Mouse (Mus musculus) stomach, embryonic 14.5 days (tissue): ENCODE measurements at regions not wholly inside any gene's neighbourhood (a gene's known extent, or its start where the extent isn't known, plus 50 kb on each side); places are given as distances from the start of the nearest gene placed in this dataset.

Experiments
- ATAC-seq: fragments of 200-750 bp; cut with Nextera tagmentation; 2 replicates; pipeline ENCODE4 v1.8.0; 2017; ENCODE audit warnings: low read depth, moderate TSS enrichment; ENCODE audit not compliant: insufficient number of reproducible peaks, insufficient read depth, low FRiP score
- H3K27ac ChIP-seq: fragments of 300-500 bp; sonication (generic); 2 replicates; pipeline ENCODE4 v1.5.1; 2014; ENCODE audit warnings: mild to moderate bottlenecking, low read length, moderate library complexity, mixed read lengths
- H3K27me3 ChIP-seq: fragments of 300-500 bp; sonication (generic); 2 replicates; pipeline ENCODE4 v1.6.1; 2014; ENCODE audit warnings: low read length, control low read depth, mixed read lengths; ENCODE audit not compliant: control insufficient read depth, insufficient read depth
- H3K36me3 ChIP-seq: fragments of 300-500 bp; sonication (generic); 2 replicates; pipeline ENCODE4 v1.6.1; 2014; ENCODE audit warnings: mild to moderate bottlenecking, control low read depth, low read length, moderate library complexity, mixed read lengths; ENCODE audit not compliant: control insufficient read depth, insufficient read depth
- H3K4me1 ChIP-seq: fragments of 300-500 bp; sonication (generic); 2 replicates; pipeline ENCODE4 v1.6.1; 2014; ENCODE audit warnings: low read length, control low read depth, mixed read lengths; ENCODE audit not compliant: control insufficient read depth, insufficient read depth
- H3K4me2 ChIP-seq: fragments of 300-500 bp; sonication (generic); replicated peaks from 2 replicates; pipeline ENCODE4 v1.6.1; 2014; ENCODE audit warnings: low read depth, low read length, control low read depth
- H3K4me3 ChIP-seq: fragments of 300-500 bp; sonication (generic); 2 replicates; pipeline ENCODE4 v1.5.1; 2014; ENCODE audit warnings: low read depth, low read length, control low read depth
- H3K9ac ChIP-seq: fragments of 300-500 bp; sonication (generic); replicated peaks from 2 replicates; pipeline ENCODE4 v1.6.1; 2014; ENCODE audit warnings: low read depth, mild to moderate bottlenecking, control low read depth, low read length, moderate library complexity, mixed read lengths
- H3K9me3 ChIP-seq: fragments of 300-500 bp; sonication (generic); 2 replicates; pipeline ENCODE4 v1.6.1; 2016; ENCODE audit warnings: low read depth, low read length, control low read depth; ENCODE audit not compliant: control insufficient read depth
- WGBS: fragments of 180-500 bp; shearing (Covaris S2); extraction: QIAGEN DNeasy Blood & Tissue Kit; methylation state at CpG from one replicate; pipeline ENCODE4 v1.1.7; 2014; 5-methylcytosine and 5-hydroxymethylcytosine counted together

- Histone ChIP-seq H3K9ac (no peak overlapping the region), H3K27ac (no peak overlapping the region), H3K4me1 (no peaks in the 10 kb centered on the region), H3K27me3 (no peaks in the 10 kb centered on the region), H3K4me3 (no peak overlapping the region), H3K9me3 (no peaks in the 10 kb centered on the region), H3K36me3 (no peaks in the 10 kb centered on the region), H3K4me2 (no peak overlapping the region)
- ATAC-seq, result no peak
- WGBS, result 77% methylated on average over 12 of the region's 12 CpGs
Measured at GRCm38 (mm10) chr8:96308989-96309718, 420.8 kb upstream of the Got2 start.

DNA sequence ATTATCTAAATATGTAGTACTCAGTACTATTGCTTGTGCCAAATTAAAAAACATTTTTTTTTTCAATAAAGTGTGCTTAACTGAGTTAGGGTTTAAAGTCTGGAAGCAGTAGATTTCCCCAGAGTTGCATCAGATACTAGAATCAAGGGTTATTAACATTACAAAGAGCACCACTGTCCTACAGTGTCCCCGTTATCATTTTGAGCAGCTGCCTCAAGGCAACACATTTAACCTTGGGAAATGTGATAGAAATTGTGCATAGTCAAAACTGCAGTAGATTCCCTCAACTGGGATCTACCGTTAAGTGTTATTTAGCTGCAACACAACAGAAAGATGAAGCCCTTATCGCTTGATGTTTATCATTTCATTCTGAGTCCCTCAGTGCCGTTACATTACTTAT is 408.3 kb upstream of the Got2 start:
- WGBS, result 75% methylated on average over 4 of the region's 4 CpGs

DNA sequence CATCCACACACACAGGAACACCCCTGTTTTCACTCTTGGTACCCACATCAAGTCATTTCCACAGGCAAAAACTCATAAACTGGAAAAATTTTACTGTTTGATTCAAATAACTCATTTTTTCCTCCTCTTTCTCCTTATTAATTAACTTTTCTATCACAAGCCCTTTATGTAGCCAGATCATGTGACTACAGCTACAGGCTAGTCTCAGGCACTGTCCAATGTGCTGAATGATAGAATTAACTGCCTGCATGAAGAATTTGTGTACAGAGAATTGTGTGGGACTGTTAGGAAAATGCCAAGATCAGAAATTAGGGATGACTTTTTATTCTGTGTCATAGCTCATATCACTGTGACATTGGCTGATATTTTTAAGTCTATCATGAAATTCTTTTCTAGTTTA is 402.4 kb upstream of the Got2 start:
- Histone ChIP-seq H3K27ac (no peak overlapping the region), H3K27me3 (no peaks in the 10 kb centered on the region), H3K4me1 (no peaks in the 10 kb centered on the region), H3K4me3 (no peak overlapping the region), H3K9ac (no peak overlapping the region), H3K4me2 (no peak overlapping the region), H3K9me3 (no peaks in the 10 kb centered on the region), H3K36me3 (no peaks in the 10 kb centered on the region)
- no peak for ATAC-seq

More for the DNA sequence above, 408.3 kb upstream of the Got2 start:
- no peak overlapping the region for H3K9ac ChIP-seq
- H3K36me3 ChIP-seq, result no peaks in the 10 kb centered on the region
- no peak overlapping the region for H3K4me3 ChIP-seq
- H3K4me1 ChIP-seq, result no peaks in the 10 kb centered on the region
- H3K27me3 ChIP-seq, result no peaks in the 10 kb centered on the region
- ATAC-seq, result no peak
- H3K4me2 ChIP-seq, result no peak overlapping the region
- H3K27ac ChIP-seq, result no peak overlapping the region
- H3K9me3 ChIP-seq, result no peaks in the 10 kb centered on the region

DNA sequence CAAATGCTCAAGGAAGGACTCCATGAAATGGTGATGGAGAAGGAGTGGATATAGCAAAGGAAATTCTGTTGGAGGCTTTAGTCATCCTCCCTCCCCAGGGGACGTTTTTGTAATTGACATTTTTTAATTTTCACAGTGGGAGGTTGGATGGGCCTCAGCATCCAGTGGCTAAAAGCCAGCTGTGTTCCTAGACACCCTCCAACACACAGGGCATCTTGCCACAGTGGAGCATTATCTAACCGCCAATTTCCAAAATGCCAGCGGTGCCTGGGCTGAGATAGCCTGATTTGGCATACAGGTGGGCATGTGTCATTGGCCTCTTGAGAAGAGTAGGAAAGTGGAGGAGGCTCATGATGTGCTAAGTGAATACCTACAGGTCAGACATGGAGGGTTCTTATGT is 401.2 kb upstream of the Got2 start:
- H3K9me3 ChIP-seq, result no peaks in the 10 kb centered on the region
- 70% methylated on average over 3 of the region's 3 CpGs for WGBS
- no peak overlapping the region for H3K27ac ChIP-seq
- H3K9ac ChIP-seq, result no peak overlapping the region
- ATAC-seq, result no peak
- no peak overlapping the region for H3K4me3 ChIP-seq
- H3K4me1 ChIP-seq, result no peaks in the 10 kb centered on the region
- H3K27me3 ChIP-seq, result no peaks in the 10 kb centered on the region
- H3K4me2 ChIP-seq, result no peak overlapping the region
- H3K36me3 ChIP-seq, result no peaks in the 10 kb centered on the region

DNA sequence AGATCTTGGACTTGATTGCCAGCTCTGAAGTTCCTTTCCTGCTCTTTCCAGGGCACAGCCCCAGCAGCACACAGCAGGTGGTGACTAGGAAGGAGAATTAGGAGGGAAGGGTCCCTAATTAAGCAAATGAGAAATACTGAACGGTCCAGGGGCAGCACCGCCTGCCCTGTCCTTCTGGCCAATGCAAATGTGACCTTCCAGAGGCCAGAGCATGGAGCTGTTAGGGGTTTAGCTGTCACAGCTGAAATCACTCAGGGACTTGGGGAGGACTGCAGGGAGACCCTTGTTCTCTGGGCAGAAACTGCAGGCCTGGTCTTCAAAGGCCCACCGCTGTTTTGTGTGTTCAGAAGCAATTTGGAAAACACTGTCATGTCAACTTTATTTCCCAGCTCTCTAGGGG is 400.2 kb upstream of the Got2 start:
- no peak overlapping the region for H3K4me3 ChIP-seq
- H3K27me3 ChIP-seq, result no peaks in the 10 kb centered on the region
- H3K4me2 ChIP-seq, result no peak overlapping the region
- ATAC-seq, result no peak
- 32% methylated on average over 3 of the region's 3 CpGs for WGBS
- no peak overlapping the region for H3K27ac ChIP-seq
- H3K4me1 ChIP-seq, result no peaks in the 10 kb centered on the region
- H3K9me3 ChIP-seq, result no peaks in the 10 kb centered on the region
- H3K36me3 ChIP-seq, result no peaks in the 10 kb centered on the region
- H3K9ac ChIP-seq, result no peak overlapping the region

DNA sequence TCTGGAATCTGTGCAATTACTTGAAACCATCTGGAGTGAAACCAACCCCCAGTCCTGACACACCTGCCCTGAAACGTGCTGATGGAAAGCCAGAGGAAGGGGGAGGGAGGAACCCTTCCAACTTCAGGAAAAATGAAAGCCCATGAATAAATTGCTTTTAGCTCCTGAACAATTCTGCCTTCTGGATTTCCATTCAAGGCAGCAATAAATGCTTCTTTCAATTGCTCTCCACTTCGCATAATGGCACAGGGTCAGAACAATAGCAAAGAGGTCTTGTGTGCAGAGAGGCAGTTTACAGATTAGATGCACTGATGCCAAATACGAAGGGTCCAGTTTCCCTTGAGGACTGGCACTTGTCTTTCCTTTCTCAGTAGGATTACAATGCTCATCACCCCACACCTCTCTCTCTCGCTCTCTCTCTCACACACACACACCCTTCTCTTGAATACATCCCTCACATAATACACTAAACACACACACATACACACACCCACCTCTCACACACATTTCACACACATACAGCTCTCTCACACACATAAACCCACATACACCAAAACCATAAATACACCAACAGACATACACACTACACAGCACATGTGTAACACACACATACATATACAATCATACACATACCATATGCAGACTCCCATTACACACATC is 389.3 kb upstream of the Got2 start:
- no peaks in the 10 kb centered on the region for H3K27me3 ChIP-seq
- no peak overlapping the region for H3K9ac ChIP-seq
- no peaks in the 10 kb centered on the region for H3K9me3 ChIP-seq
- 33% methylated on average over 4 of the region's 4 CpGs for WGBS
- ATAC-seq, result no peak
- no peaks in the 10 kb centered on the region for H3K4me1 ChIP-seq
- H3K27ac ChIP-seq, result no peak overlapping the region
- H3K36me3 ChIP-seq, result no peaks in the 10 kb centered on the region
- no peak overlapping the region for H3K4me3 ChIP-seq
- H3K4me2 ChIP-seq, result no peak overlapping the region

DNA sequence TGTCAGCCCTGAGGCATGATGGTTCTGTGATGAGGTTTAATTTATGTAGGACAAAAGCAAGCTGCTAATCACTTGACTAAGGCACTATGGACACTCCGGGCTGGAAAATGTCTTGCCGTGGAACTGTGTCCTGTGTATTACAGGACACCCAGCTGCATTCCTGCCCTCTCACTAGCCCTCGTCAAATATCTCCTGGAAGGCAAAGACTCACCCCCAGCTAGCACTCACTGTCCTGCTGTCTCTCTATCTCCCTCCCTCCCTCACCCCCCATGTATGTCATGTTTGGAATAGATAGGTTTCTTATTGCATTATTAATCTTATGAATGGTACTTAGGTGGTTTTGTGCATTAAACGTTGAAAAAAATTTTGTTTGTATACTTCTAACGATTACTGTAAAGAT is 388.7 kb upstream of the Got2 start:
- 33% methylated on average over 5 of the region's 5 CpGs for WGBS
- ATAC-seq, result no peak
- H3K4me2 ChIP-seq, result no peak overlapping the region
- no peak overlapping the region for H3K4me3 ChIP-seq
- no peaks in the 10 kb centered on the region for H3K36me3 ChIP-seq
- H3K27ac ChIP-seq, result no peak overlapping the region
- H3K9ac ChIP-seq, result no peak overlapping the region
- H3K4me1 ChIP-seq, result no peaks in the 10 kb centered on the region
- no peaks in the 10 kb centered on the region for H3K27me3 ChIP-seq
- H3K9me3 ChIP-seq, result no peaks in the 10 kb centered on the region

DNA sequence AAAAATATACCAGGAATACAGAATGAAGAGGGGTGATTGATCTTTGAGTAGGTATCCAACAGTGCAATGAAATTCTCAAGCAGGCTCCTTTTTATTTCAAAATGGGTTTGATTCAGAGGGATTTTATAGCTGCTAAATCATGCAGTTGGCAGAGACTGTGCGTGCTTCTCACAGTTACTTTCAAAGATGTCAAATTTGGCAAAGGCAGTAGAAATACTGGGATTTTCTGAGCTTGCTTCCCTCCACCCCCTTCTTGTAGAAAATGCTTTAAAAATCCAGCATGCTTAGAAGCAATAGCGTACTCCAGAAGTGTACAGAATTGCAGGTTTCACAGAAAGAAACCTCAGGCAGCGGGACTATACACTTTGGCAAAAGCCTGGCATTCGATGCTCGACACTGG is 367.9 kb upstream of the Got2 start:
- Histone ChIP-seq H3K9me3 (no peaks in the 10 kb centered on the region), H3K27me3 (no peaks in the 10 kb centered on the region), H3K36me3 (no peaks in the 10 kb centered on the region), H3K9ac (no peak overlapping the region), H3K4me2 (no peak overlapping the region), H3K4me1 (no peaks in the 10 kb centered on the region), H3K27ac (no peak overlapping the region), H3K4me3 (no peak overlapping the region)
- 82% methylated on average over 5 of the region's 5 CpGs for WGBS
- no peak for ATAC-seq

GRCm38 (mm10) chr8:96255811-96256210 is 367.5 kb upstream of the Got2 start:
- H3K4me2 ChIP-seq, result no peak overlapping the region
- 66% methylated on average over 5 of the region's 5 CpGs for WGBS
- no peak for ATAC-seq

More at GRCm38 (mm10) chr8:96255811-96256210, 367.5 kb upstream of the Got2 start:
- H3K9me3 ChIP-seq, result no peaks in the 10 kb centered on the region
- H3K27me3 ChIP-seq, result no peaks in the 10 kb centered on the region
- no peak overlapping the region for H3K9ac ChIP-seq
- H3K4me3 ChIP-seq, result no peak overlapping the region
- no peaks in the 10 kb centered on the region for H3K4me1 ChIP-seq
- H3K27ac ChIP-seq, result no peak overlapping the region
- H3K36me3 ChIP-seq, result no peaks in the 10 kb centered on the region
